Comparison of ENCODE assay signal across 8 mouse cellular contexts in the genomic region with DNA sequence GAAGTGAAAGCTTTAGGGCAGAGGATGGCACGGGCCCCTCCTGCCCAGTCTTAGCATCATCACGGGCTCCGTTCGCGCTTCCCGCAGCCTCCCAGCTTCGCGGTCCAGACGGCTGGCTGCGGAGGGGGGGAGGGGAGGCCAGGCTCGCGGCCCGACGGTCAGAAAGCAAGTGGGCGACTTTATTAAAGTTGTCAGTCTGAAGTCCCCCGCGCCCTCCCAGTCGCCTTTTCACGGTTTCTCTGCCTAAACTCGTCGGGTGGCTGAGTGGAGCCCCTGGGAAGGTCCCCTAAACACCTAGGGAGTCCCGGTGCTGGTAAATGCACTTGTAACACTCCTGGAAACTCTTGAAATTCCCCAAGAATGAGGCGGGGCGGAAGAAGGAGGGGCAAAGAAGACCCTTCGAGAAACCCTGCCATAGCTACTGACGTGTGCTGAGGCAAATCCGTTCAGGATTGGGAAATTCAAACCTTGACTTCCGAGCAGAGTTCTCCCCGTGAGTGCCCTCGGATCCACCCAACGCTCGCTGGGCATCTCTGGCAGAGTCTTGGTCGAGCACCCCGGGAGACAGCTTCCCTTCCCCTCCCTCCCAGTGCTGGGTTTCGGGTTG. TPM values are rescaled to one million over a fixed set of nuclear protein-coding genes. Genes with fewer than 3 reads are reported as not detected.
DNase-seq lines count a peak whose midpoint lies in the region; ATAC-seq lines count a peak whose summit lies in the region.

No protein-coding gene starts in this region.

- peak; percentile 81 for ATAC-seq in forebrain, embryonic 16.5 days
- peak; percentile 84 for ATAC-seq in hindbrain, embryonic 11.5 days (ENCODE audit: low FRiP score)
- peak; percentile 54 for ATAC-seq in limb, embryonic 11.5 days (ENCODE audit: insufficient number of reproducible peaks, low FRiP score, low TSS enrichment, low read depth)

- DNase-seq in left cerebral cortex, postnatal 4 days, result peak; percentile 60
- no peak for DNase-seq in left cerebral cortex, adult 11 months (ENCODE audit: low spot score)
- DNase-seq in adrenal gland, postnatal 10 days, result peak; percentile 71
- peak; percentile 78 for DNase-seq in hindbrain, embryonic 11.5 days (ENCODE audit: low spot score)
- DNase-seq in limb, embryonic 11.5 days (ENCODE audit: low spot score), result peak; percentile 83
- DNase-seq in mesoderm, embryonic 11.5 days (ENCODE audit: low read depth, low spot score), result peak; percentile 77
- DNase-seq in thymus, postnatal 25 days, result peak; percentile 3

- peak overlapping the region; percentile 54 for H3K9ac ChIP-seq in forebrain, embryonic 16.5 days (replicated peaks; ENCODE audit: low read depth, low read length)
- peak overlapping the region; percentile 58 for H3K9ac ChIP-seq in hindbrain, embryonic 11.5 days (ENCODE audit: low read depth, low read length)
- peak overlapping the region; percentile 98 for H3K9ac ChIP-seq in limb, embryonic 11.5 days (ENCODE audit: low read length)

- no peaks in the 10 kb centered on the region for H3K9me3 ChIP-seq in forebrain, embryonic 16.5 days (ENCODE audit: control insufficient read depth, low read length)
- H3K9me3 ChIP-seq in hindbrain, embryonic 11.5 days (ENCODE audit: control insufficient read depth, low read length), result no peaks in the 10 kb centered on the region
- H3K9me3 ChIP-seq in limb, embryonic 11.5 days (ENCODE audit: control insufficient read depth, low read length), result no peaks in the 10 kb centered on the region

- H3K4me3 ChIP-seq in forebrain, embryonic 16.5 days (replicated peaks; ENCODE audit: low read length), result peak overlapping the region; percentile 51
- peak overlapping the region; percentile 50 for H3K4me3 ChIP-seq in hindbrain, embryonic 11.5 days (ENCODE audit: low read depth, low read length)
- H3K4me3 ChIP-seq in limb, embryonic 11.5 days (ENCODE audit: low read depth, low read length), result peak overlapping the region; percentile 75

- H3K4me2 ChIP-seq in forebrain, embryonic 16.5 days (ENCODE audit: low read length), result peak overlapping the region; percentile 83
- peak overlapping the region; percentile 71 for H3K4me2 ChIP-seq in hindbrain, embryonic 11.5 days (replicated peaks; ENCODE audit: low read depth, low read length)
- peak overlapping the region; percentile 71 for H3K4me2 ChIP-seq in limb, embryonic 11.5 days (ENCODE audit: low read depth, severe bottlenecking)

- no peaks in the 10 kb centered on the region; the same call in 1 of the 2 replicates for H3K27me3 ChIP-seq in forebrain, embryonic 16.5 days (replicated peaks; ENCODE audit: control insufficient read depth, insufficient read depth, low read length)
- H3K27me3 ChIP-seq in hindbrain, embryonic 11.5 days (ENCODE audit: control insufficient read depth, insufficient read depth, low read length), result no peaks in the 10 kb centered on the region
- H3K27me3 ChIP-seq in limb, embryonic 11.5 days (ENCODE audit: control insufficient read depth, insufficient read depth, low read length), result no peaks in the 10 kb centered on the region

- intact Hi-C loops in left cerebral cortex, postnatal 4 days (cut with DNase I), result loop anchor here (10.0 kb wide), 1 partner anchor 1066 kb away; no protein-coding TSS in a partner anchor

- no peak overlapping the region for H3K27ac ChIP-seq in forebrain, embryonic 16.5 days (ENCODE audit: low read length)
- H3K27ac ChIP-seq in hindbrain, embryonic 11.5 days (ENCODE audit: low read depth, low read length), result 0 out of 2 replicates have a peak overlapping the region, but pooled peaks have one; percentile 40
- peak overlapping the region; percentile 78 for H3K27ac ChIP-seq in limb, embryonic 11.5 days (replicated peaks; ENCODE audit: low read depth, low read length)

- WGBS in forebrain, embryonic 16.5 days, result 0% methylated on average over 35 of the region's 35 CpGs
- WGBS in hindbrain, embryonic 11.5 days, result under 1% methylated on average over 35 of the region's 35 CpGs
- under 1% methylated on average over 35 of the region's 35 CpGs for WGBS in limb, embryonic 11.5 days

- no peaks in the 10 kb centered on the region for H3K36me3 ChIP-seq in forebrain, embryonic 16.5 days (ENCODE audit: control insufficient read depth, insufficient read depth)
- H3K36me3 ChIP-seq in hindbrain, embryonic 11.5 days (ENCODE audit: control insufficient read depth, insufficient read depth, low read length), result no peaks in the 10 kb centered on the region
- H3K36me3 ChIP-seq in limb, embryonic 11.5 days (ENCODE audit: control insufficient read depth, insufficient read depth, low read length), result no peaks in the 10 kb centered on the region

- peaks cover 10% of the 10 kb centered on the region for H3K4me1 ChIP-seq in forebrain, embryonic 16.5 days (replicated peaks; ENCODE audit: control insufficient read depth, insufficient read depth, low read length)
- H3K4me1 ChIP-seq in hindbrain, embryonic 11.5 days (replicated peaks; ENCODE audit: control insufficient read depth, insufficient read depth, low read length), result no peaks in the 10 kb centered on the region
- 0 out of 2 replicates have a peak, but pooled peaks cover 3% of the 10 kb centered on the region for H3K4me1 ChIP-seq in limb, embryonic 11.5 days (ENCODE audit: control insufficient read depth, insufficient read depth, low read length)

RNA-seq across cellular contexts. Expression of a gene that starts 1.6 kb away (rescaled TPM):
- 100 to 1,000 TPM; 108 to 111 TPM for total RNA-seq in left cerebral cortex, postnatal 4 days (2021)
- total RNA-seq in adrenal gland, postnatal 10 days (2021), result 100 to 1,000 TPM; 127 to 156 TPM
- polyA plus RNA-seq in forebrain, embryonic 16.5 days (2015; fragmentation: Nextera tagmentation; extraction: Ambion mirVana), result 82.5 and 126 TPM in 2 replicates
- polyA plus RNA-seq in hindbrain, embryonic 11.5 days (2014; fragmentation: Nextera tagmentation; extraction: Ambion mirVana), result 160 and 163 TPM in 2 replicates
- 333 and 343 TPM in 2 replicates for polyA plus RNA-seq in limb, embryonic 11.5 days (2014; fragmentation: Nextera tagmentation; extraction: Ambion mirVana)
